Mouse (Mus musculus) kidney, embryonic 15.5 days (tissue): Measurements from ENCODE around the gene Hpse2. TPM values are rescaled to one million over a fixed set of nuclear protein-coding genes. Genes with fewer than 3 reads are reported as not detected.

Experiments
- ATAC-seq: fragments of 200-750 bp; cut with Nextera tagmentation; replicated peaks from 2 replicates; pipeline ENCODE4 v1.8.0; 2017; ENCODE audit warnings: moderate TSS enrichment; ENCODE audit not compliant: low FRiP score
- H3K27ac ChIP-seq: fragments of 300-500 bp; sonication (generic); 2 replicates; pipeline ENCODE4 v1.5.1; 2015; ENCODE audit warnings: mild to moderate bottlenecking, inconsistent platforms
- H3K27me3 ChIP-seq: fragments of 300-500 bp; sonication (generic); 2 replicates; pipeline ENCODE4 v1.6.1; 2015; ENCODE audit warnings: inconsistent platforms
- H3K36me3 ChIP-seq: fragments of 300-500 bp; sonication (generic); 2 replicates; pipeline ENCODE4 v1.6.1; 2015; ENCODE audit warnings: inconsistent platforms
- H3K4me1 ChIP-seq: fragments of 300-500 bp; sonication (generic); 2 replicates; pipeline ENCODE4 v1.6.1; 2015; ENCODE audit warnings: inconsistent platforms
- H3K4me2 ChIP-seq: fragments of 300-500 bp; sonication (generic); 2 replicates; pipeline ENCODE4 v1.6.1; 2015; ENCODE audit warnings: moderate library complexity, mild to moderate bottlenecking, inconsistent platforms
- H3K4me3 ChIP-seq: fragments of 300-500 bp; sonication (generic); replicated peaks from 2 replicates; pipeline ENCODE4 v1.5.1; 2015; ENCODE audit warnings: mild to moderate bottlenecking, inconsistent platforms
- H3K9ac ChIP-seq: fragments of 300-500 bp; sonication (generic); 2 replicates; pipeline ENCODE4 v1.6.1; 2015; ENCODE audit warnings: mild to moderate bottlenecking, inconsistent platforms
- H3K9me3 ChIP-seq: fragments of 300-500 bp; sonication (generic); replicated peaks from 2 replicates; pipeline ENCODE4 v1.6.1; 2016; ENCODE audit warnings: inconsistent platforms
- WGBS: fragments of 180-500 bp; shearing (Covaris S2); methylation state at CpG from one replicate; pipeline ENCODE4 v1.1.7; 2015; ENCODE audit warnings: mixed read lengths; 5-methylcytosine and 5-hydroxymethylcytosine counted together
- polyA plus RNA-seq: library from polyadenylated mRNA; unstranded; fragments of >200 nt; fragmentation: Nextera tagmentation; extraction: Ambion mirVana; gene quantifications from 2 replicates; pipeline ENCODE4 v1.2.1, GENCODE M21; 2015

Gene Hpse2
- polyA plus RNA-seq, 1 experiment from 2014 or later: 1.8 TPM

- Histone ChIP-seq H3K4me2 (no peak overlapping the region), H3K27ac (no peak overlapping the region), H3K4me1 (peaks cover 13% of the 10 kb centered on the region), H3K27me3 (0 out of 2 replicates have a peak, but pooled peaks cover 2% of the 10 kb centered on the region), H3K4me3 (no peak overlapping the region), H3K36me3 (no peaks in the 10 kb centered on the region), H3K9me3 (no peaks in the 10 kb centered on the region), H3K9ac (no peak overlapping the region)
- 76% methylated on average over 8 of the region's 8 CpGs for WGBS
- no peak for ATAC-seq
Measured at GRCm38 (mm10) chr19:42869663-42870530, 518.3 kb downstream of the Hpse2 start.

GRCm38 (mm10) chr19:42868958-42869662 lies 519.0 kb downstream of the Hpse2 start:
- Histone ChIP-seq H3K9ac (no peak overlapping the region), H3K9me3 (no peaks in the 10 kb centered on the region), H3K4me2 (no peak overlapping the region), H3K4me3 (no peak overlapping the region), H3K36me3 (no peaks in the 10 kb centered on the region), H3K4me1 (peaks cover 13% of the 10 kb centered on the region), H3K27me3 (0 out of 2 replicates have a peak, but pooled peaks cover 5% of the 10 kb centered on the region), H3K27ac (no peak overlapping the region)
- WGBS: 28% methylated on average over 3 of the region's 3 CpGs
- no peak for ATAC-seq

- no peak overlapping the region for H3K27ac ChIP-seq
- no peaks in the 10 kb centered on the region for H3K36me3 ChIP-seq
- 0 out of 2 replicates have a peak, but pooled peaks cover 5% of the 10 kb centered on the region for H3K27me3 ChIP-seq
- no peak overlapping the region for H3K4me2 ChIP-seq
- no peak for ATAC-seq
- no peaks in the 10 kb centered on the region for H3K9me3 ChIP-seq
- no peak overlapping the region for H3K4me3 ChIP-seq
- no peak overlapping the region for H3K9ac ChIP-seq
- 23% methylated on average over 3 of the region's 3 CpGs for WGBS
- peaks cover 11% of the 10 kb centered on the region for H3K4me1 ChIP-seq
Measured at GRCm38 (mm10) chr19:42863013-42863412, 525.1 kb downstream of the Hpse2 start.

GRCm38 (mm10) chr19:42857096-42857495 lies 531.1 kb downstream of the Hpse2 start:
- H3K27ac ChIP-seq: no peak overlapping the region
- no peaks in the 10 kb centered on the region for H3K36me3 ChIP-seq
- H3K27me3 ChIP-seq: no peaks in the 10 kb centered on the region
- no peak for ATAC-seq
- no peaks in the 10 kb centered on the region for H3K9me3 ChIP-seq
- no peak overlapping the region for H3K4me2 ChIP-seq
- no peaks in the 10 kb centered on the region for H3K4me1 ChIP-seq
- no peak overlapping the region for H3K4me3 ChIP-seq
- WGBS: 90% methylated on average over 5 of the region's 5 CpGs
- H3K9ac ChIP-seq: no peak overlapping the region

- H3K36me3 ChIP-seq: no peaks in the 10 kb centered on the region
- H3K4me2 ChIP-seq: no peak overlapping the region
- H3K27ac ChIP-seq: no peak overlapping the region
- no peaks in the 10 kb centered on the region for H3K4me1 ChIP-seq
- ATAC-seq: no peak
- H3K9ac ChIP-seq: no peak overlapping the region
- no peaks in the 10 kb centered on the region for H3K9me3 ChIP-seq
- 78% methylated on average over 4 of the region's 4 CpGs for WGBS
- no peaks in the 10 kb centered on the region for H3K27me3 ChIP-seq
- H3K4me3 ChIP-seq: no peak overlapping the region
Measured at GRCm38 (mm10) chr19:42855649-42856048, 532.5 kb downstream of the Hpse2 start.

- 58% methylated on average over 5 of the region's 5 CpGs for WGBS
- H3K4me2 ChIP-seq: no peak overlapping the region
- ATAC-seq: no peak
- no peak overlapping the region for H3K4me3 ChIP-seq
- no peaks in the 10 kb centered on the region for H3K27me3 ChIP-seq
- no peaks in the 10 kb centered on the region for H3K36me3 ChIP-seq
- no peak overlapping the region for H3K9ac ChIP-seq
- H3K27ac ChIP-seq: no peak overlapping the region
- H3K9me3 ChIP-seq: no peaks in the 10 kb centered on the region
- no peaks in the 10 kb centered on the region for H3K4me1 ChIP-seq
Measured at GRCm38 (mm10) chr19:42850444-42850843, 537.7 kb downstream of the Hpse2 start.

- WGBS: 86% methylated on average over 4 of the region's 4 CpGs
- Histone ChIP-seq H3K4me3 (no peak overlapping the region), H3K27ac (no peak overlapping the region), H3K4me1 (peaks cover 7% of the 10 kb centered on the region; the same call in 1 of the 2 replicates), H3K36me3 (no peaks in the 10 kb centered on the region), H3K4me2 (no peak overlapping the region), H3K9ac (no peak overlapping the region), H3K9me3 (no peaks in the 10 kb centered on the region), H3K27me3 (no peaks in the 10 kb centered on the region)
- no peak for ATAC-seq
Measured at GRCm38 (mm10) chr19:42839621-42840294, 548.4 kb downstream of the Hpse2 start.

GRCm38 (mm10) chr19:42839118-42839517 lies 549.0 kb downstream of the Hpse2 start:
- no peaks in the 10 kb centered on the region for H3K27me3 ChIP-seq
- no peaks in the 10 kb centered on the region for H3K9me3 ChIP-seq
- no peak overlapping the region for H3K9ac ChIP-seq
- 81% methylated on average over 2 of the region's 2 CpGs for whole genome bisulfite sequencing
- H3K27ac ChIP-seq: no peak overlapping the region
- ATAC-seq: no peak
- H3K4me3 ChIP-seq: no peak overlapping the region
- no peaks in the 10 kb centered on the region for H3K36me3 ChIP-seq
- peaks cover 7% of the 10 kb centered on the region; the same call in 1 of the 2 replicates for H3K4me1 ChIP-seq
- H3K4me2 ChIP-seq: no peak overlapping the region

- Histone ChIP-seq H3K4me2 (no peak overlapping the region), H3K27ac (peak overlapping the region; percentile 13; the same call in 1 of the 2 replicates), H3K9ac (no peak overlapping the region), H3K4me3 (no peak overlapping the region), H3K9me3 (no peaks in the 10 kb centered on the region), H3K4me1 (peaks cover 7% of the 10 kb centered on the region; the same call in 1 of the 2 replicates), H3K36me3 (no peaks in the 10 kb centered on the region), H3K27me3 (no peaks in the 10 kb centered on the region)
- ATAC-seq: no peak
- WGBS: 46% methylated on average over 2 of the region's 2 CpGs
Measured at GRCm38 (mm10) chr19:42838271-42838670, 549.9 kb downstream of the Hpse2 start.

- H3K27ac ChIP-seq: no peak overlapping the region
- ATAC-seq: no peak
- no peak overlapping the region for H3K4me2 ChIP-seq
- H3K36me3 ChIP-seq: no peaks in the 10 kb centered on the region
- H3K9me3 ChIP-seq: no peaks in the 10 kb centered on the region
- peaks cover 7% of the 10 kb centered on the region; the same call in 1 of the 2 replicates for H3K4me1 ChIP-seq
- H3K27me3 ChIP-seq: no peaks in the 10 kb centered on the region
- H3K9ac ChIP-seq: no peak overlapping the region
- H3K4me3 ChIP-seq: no peak overlapping the region
- whole genome bisulfite sequencing: 74% methylated on average over 10 of the region's 10 CpGs
Measured at GRCm38 (mm10) chr19:42837591-42837990, 550.6 kb downstream of the Hpse2 start.

GRCm38 (mm10) chr19:42833126-42833525 lies 555.0 kb downstream of the Hpse2 start:
- WGBS: 88% methylated on average over 7 of the region's 7 CpGs
- H3K36me3 ChIP-seq: no peaks in the 10 kb centered on the region

GRCm38 (mm10) chr19:42832251-42832650 lies 555.9 kb downstream of the Hpse2 start:
- no peak overlapping the region for H3K27ac ChIP-seq
- no peaks in the 10 kb centered on the region for H3K36me3 ChIP-seq
- no peak for ATAC-seq
- H3K9ac ChIP-seq: no peak overlapping the region
- no peaks in the 10 kb centered on the region for H3K4me1 ChIP-seq
- no peak overlapping the region for H3K4me2 ChIP-seq
- no peak overlapping the region for H3K4me3 ChIP-seq
- WGBS: 93% methylated on average over 2 of the region's 2 CpGs
- H3K27me3 ChIP-seq: no peaks in the 10 kb centered on the region
- H3K9me3 ChIP-seq: no peaks in the 10 kb centered on the region

More at GRCm38 (mm10) chr19:42833126-42833525, 555.0 kb downstream of the Hpse2 start:
- Histone ChIP-seq H3K4me1 (0 out of 2 replicates have a peak, but pooled peaks cover 2% of the 10 kb centered on the region), H3K4me3 (no peak overlapping the region), H3K9me3 (no peaks in the 10 kb centered on the region), H3K27me3 (no peaks in the 10 kb centered on the region), H3K9ac (no peak overlapping the region), H3K4me2 (no peak overlapping the region), H3K27ac (no peak overlapping the region)
- ATAC-seq: no peak
